Mouse (Mus musculus): ENCODE data around the gene Slc24a4. TPM values are rescaled to one million over a fixed set of nuclear protein-coding genes. Genes with fewer than 3 reads are reported as not detected.

Slc24a4 gene
- polyA plus RNA-seq (2011; ENCODE audit: insufficient read depth, insufficient read length, low read depth, missing spikeins): not detected in 2 replicates

DNA sequence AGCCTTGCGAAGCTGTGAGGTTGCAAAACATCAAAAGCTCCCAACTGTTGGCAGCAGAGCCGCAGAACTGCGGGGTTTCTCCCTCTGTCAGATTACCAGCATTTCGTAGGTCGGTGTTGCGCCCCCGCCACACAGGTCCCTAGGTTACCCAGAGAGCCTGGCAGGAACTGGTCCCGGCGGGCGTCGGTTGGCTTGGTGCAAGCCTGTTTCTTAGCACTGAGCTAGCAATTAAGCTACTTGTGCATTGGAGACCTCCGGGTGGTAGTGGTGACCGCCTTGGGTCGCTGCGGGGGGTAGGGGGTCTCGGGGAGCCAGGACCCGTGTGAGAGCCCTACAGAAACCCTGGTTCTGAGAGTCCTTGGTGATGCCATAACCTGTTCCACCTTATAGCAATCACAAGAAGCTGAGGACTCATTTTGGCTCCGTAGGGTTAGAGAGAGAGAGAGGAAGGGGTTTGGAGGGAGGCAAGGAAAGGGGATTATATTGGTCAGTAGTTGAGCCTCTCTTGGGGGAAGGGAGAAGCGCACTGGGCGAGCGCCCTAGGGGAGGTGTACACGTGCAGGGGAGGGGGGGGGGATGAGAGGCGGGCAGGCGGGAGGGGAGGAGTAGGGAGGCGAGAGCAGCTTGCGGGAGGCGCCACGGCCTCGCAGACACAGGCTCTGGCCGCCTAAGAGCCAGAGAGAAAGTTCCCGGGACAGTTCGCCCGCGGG is at the start of gene Slc24a4:
Gene Slc24a4 (plus strand): TSS at position 653 of the 710 bp plus-strand sequence.
- H3K9ac ChIP-seq (ENCODE audit: low read depth, poor library complexity, severe bottlenecking): peak within 1 kb of the TSS; percentile 37
- H3K4me3 ChIP-seq (ENCODE audit: low read depth, low read length): peak within 1 kb of the TSS; percentile 64
- H3K36me3 ChIP-seq (ENCODE audit: control insufficient read depth, insufficient read depth, low read length, poor library complexity, severe bottlenecking): no peaks in the 10 kb centered on the region
- no peaks in the 10 kb centered on the region for H3K9me3 ChIP-seq (replicated peaks; ENCODE audit: control insufficient read depth, insufficient read depth, low read length, poor library complexity, severe bottlenecking)
- H3K4me1 ChIP-seq (ENCODE audit: control insufficient read depth, insufficient read depth, low read length): no peaks in the 10 kb centered on the region
- no peak within 1 kb of the TSS for H3K27ac ChIP-seq (ENCODE audit: insufficient read depth, low read length)
- no peak for TF ChIP-seq EP300 (IDR thresholded peaks at IDR 0.05; ENCODE audit: insufficient read depth, low read depth, low read length)
- TF ChIP-seq POLR2A (IDR thresholded peaks at IDR 0.05; ENCODE audit: insufficient read depth, low read length): no peak
- no peak for TF ChIP-seq CTCF (IDR thresholded peaks at IDR 0.05; ENCODE audit: low read depth, low read length)
- peaks cover 20% of the 10 kb centered on the region for H3K27me3 ChIP-seq (ENCODE audit: control insufficient read depth, insufficient read depth, low read length, poor library complexity, severe bottlenecking)

DNA sequence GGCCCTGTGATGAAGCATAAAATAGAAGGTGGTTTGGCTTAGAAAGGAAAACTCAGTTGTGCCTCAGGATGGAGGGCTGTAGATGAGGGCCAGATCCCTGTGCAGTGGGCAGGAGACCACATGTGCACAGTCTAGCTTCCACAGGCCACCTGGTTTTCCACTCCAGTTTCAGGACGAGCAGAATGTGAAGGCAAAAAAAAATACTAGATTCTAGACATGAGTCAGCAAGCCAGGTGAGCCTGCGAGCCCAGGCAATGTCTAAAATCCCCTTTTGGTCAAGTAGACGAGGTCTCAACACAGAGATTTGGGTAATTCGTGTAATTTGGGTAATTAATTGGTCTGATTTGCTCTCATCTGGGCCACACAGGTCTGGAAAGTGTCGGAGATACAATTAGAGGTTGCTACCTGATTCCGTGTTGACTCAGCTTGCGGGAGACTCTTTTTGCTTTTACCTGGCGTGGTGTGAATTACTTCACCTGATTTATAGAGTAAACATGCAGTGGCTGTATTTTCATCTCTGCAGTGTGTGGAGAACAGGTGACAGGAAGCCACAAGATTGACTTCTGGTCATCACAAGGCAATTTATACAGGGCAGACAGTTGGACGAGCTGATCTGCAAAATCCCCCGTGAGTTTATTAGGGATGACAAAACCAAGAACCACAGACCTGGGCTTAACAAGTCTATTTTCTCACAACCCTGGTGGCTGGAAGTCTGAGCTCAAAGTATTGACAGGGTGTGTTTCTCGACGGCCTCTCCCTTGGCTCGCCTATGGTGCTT is 45.7 kb upstream of the Slc24a4 start:
- Histone ChIP-seq H3K36me3 (ENCODE audit: control insufficient read depth, insufficient read depth, low read length, poor library complexity, severe bottlenecking) (no peaks in the 10 kb centered on the region), H3K27me3 (ENCODE audit: control insufficient read depth, insufficient read depth, low read length, poor library complexity, severe bottlenecking) (no peaks in the 10 kb centered on the region), H3K27ac (ENCODE audit: insufficient read depth, low read length) (no peak overlapping the region), H3K4me1 (ENCODE audit: control insufficient read depth, insufficient read depth, low read length) (no peaks in the 10 kb centered on the region), H3K9ac (ENCODE audit: low read depth, poor library complexity, severe bottlenecking) (no peak overlapping the region), H3K4me3 (ENCODE audit: low read depth, low read length) (no peak overlapping the region), H3K9me3 (replicated peaks; ENCODE audit: control insufficient read depth, insufficient read depth, low read length, poor library complexity, severe bottlenecking) (no peaks in the 10 kb centered on the region)
- TF ChIP-seq CTCF (IDR thresholded peaks at IDR 0.05; ENCODE audit: low read depth, low read length): no peak
- no peak for TF ChIP-seq POLR2A (IDR thresholded peaks at IDR 0.05; ENCODE audit: insufficient read depth, low read length)
- no peak for TF ChIP-seq EP300 (IDR thresholded peaks at IDR 0.05; ENCODE audit: insufficient read depth, low read depth, low read length)

DNA sequence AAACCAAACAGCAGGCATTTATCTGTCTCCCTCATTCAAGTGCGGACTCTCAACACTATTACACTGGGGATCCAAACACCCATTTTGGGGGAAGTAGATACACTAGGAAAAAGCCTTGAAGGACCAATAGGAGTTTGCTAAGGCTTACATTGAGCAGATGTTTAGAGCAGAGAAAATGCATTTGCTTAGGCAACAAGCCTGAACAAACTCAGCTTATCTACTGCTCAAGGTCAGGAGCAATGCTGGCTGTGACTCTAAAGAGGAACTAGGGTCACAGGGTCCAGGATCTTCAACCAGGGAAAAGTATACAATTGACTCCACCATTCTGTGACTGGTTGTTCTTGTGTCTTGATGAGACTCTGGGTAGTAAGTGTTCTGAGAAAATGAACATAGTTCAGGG is 38.0 kb upstream of the Slc24a4 start:
- Histone ChIP-seq H3K4me3 (ENCODE audit: low read depth, low read length) (no peak overlapping the region), H3K27ac (ENCODE audit: insufficient read depth, low read length) (no peak overlapping the region), H3K36me3 (ENCODE audit: control insufficient read depth, insufficient read depth, low read length, poor library complexity, severe bottlenecking) (no peaks in the 10 kb centered on the region), H3K27me3 (ENCODE audit: control insufficient read depth, insufficient read depth, low read length, poor library complexity, severe bottlenecking) (no peaks in the 10 kb centered on the region), H3K9me3 (replicated peaks; ENCODE audit: control insufficient read depth, insufficient read depth, low read length, poor library complexity, severe bottlenecking) (no peaks in the 10 kb centered on the region), H3K4me1 (ENCODE audit: control insufficient read depth, insufficient read depth, low read length) (no peaks in the 10 kb centered on the region), H3K9ac (ENCODE audit: low read depth, poor library complexity, severe bottlenecking) (no peak overlapping the region)
- TF ChIP-seq POLR2A (IDR thresholded peaks at IDR 0.05; ENCODE audit: insufficient read depth, low read length): no peak
- TF ChIP-seq EP300 (IDR thresholded peaks at IDR 0.05; ENCODE audit: insufficient read depth, low read depth, low read length): no peak
- TF ChIP-seq CTCF (IDR thresholded peaks at IDR 0.05; ENCODE audit: low read depth, low read length): no peak

DNA sequence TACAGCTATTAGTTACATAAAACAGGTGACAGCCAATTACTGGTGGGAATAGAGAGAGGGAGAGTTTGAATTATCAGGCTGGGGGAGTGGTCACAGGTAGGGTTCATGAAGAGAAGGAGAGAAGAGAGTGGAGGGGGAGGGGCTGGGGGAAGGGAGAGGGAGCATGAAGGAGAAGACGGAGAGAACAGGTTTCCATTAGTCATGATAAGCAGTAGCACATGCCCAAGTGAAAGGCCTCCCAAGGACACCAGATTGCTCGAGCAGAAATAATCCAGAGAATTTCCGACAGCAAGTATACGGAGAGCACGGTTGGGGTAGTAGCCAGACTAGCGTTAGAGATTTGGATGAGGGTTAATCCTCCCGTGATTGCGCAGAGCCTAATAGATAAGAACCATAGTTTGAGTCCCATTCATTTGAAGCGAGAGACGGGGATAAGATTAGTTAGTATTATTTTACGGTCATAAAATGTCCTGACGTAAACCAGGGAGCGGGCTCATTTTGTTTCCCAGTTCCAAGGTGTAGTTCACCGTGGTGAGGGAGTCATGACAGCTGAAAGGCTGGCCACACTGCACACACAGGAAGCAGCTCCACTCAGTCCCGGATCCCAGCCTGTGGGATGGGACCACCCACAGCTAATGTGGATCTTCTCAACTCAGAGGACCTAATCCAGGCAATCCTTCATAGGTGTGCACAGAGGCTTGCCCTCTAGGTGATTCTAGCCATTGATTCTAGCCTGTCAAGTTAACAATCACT is 36.0 kb upstream of the Slc24a4 start:
- Histone ChIP-seq H3K4me3 (ENCODE audit: low read depth, low read length) (no peak overlapping the region), H3K27ac (ENCODE audit: insufficient read depth, low read length) (no peak overlapping the region), H3K9ac (ENCODE audit: low read depth, poor library complexity, severe bottlenecking) (no peak overlapping the region), H3K9me3 (replicated peaks; ENCODE audit: control insufficient read depth, insufficient read depth, low read length, poor library complexity, severe bottlenecking) (no peaks in the 10 kb centered on the region), H3K4me1 (ENCODE audit: control insufficient read depth, insufficient read depth, low read length) (no peaks in the 10 kb centered on the region), H3K36me3 (ENCODE audit: control insufficient read depth, insufficient read depth, low read length, poor library complexity, severe bottlenecking) (no peaks in the 10 kb centered on the region), H3K27me3 (ENCODE audit: control insufficient read depth, insufficient read depth, low read length, poor library complexity, severe bottlenecking) (no peaks in the 10 kb centered on the region; the same call in 1 of the 2 replicates)
- TF ChIP-seq CTCF (IDR thresholded peaks at IDR 0.05; ENCODE audit: low read depth, low read length) (no peak), POLR2A (IDR thresholded peaks at IDR 0.05; ENCODE audit: insufficient read depth, low read length) (no peak), EP300 (IDR thresholded peaks at IDR 0.05; ENCODE audit: insufficient read depth, low read depth, low read length) (no peak)

DNA sequence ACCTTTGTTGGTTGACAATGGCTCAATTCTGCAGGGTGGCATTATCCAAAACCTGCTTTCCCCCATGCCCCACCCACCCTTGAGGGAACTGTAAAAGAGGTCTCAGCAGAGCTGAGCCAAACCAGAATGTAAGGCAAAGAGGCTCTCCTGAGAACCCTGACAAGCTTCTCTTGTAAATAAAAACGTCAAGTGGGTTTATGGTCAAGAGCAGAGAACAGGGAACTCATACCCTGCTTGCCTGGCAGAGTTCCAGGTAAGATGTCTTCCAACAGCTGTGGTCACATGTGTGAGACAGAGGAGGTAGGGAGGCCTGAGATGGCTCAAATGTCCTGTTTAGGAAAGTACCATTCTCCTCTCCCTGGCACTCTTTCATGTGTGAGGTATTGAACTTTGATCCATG is 22.5 kb upstream of the Slc24a4 start:
- Histone ChIP-seq H3K9ac (ENCODE audit: low read depth, poor library complexity, severe bottlenecking) (no peak overlapping the region), H3K9me3 (replicated peaks; ENCODE audit: control insufficient read depth, insufficient read depth, low read length, poor library complexity, severe bottlenecking) (no peaks in the 10 kb centered on the region), H3K36me3 (ENCODE audit: control insufficient read depth, insufficient read depth, low read length, poor library complexity, severe bottlenecking) (no peaks in the 10 kb centered on the region), H3K27me3 (ENCODE audit: control insufficient read depth, insufficient read depth, low read length, poor library complexity, severe bottlenecking) (no peaks in the 10 kb centered on the region), H3K27ac (ENCODE audit: insufficient read depth, low read length) (no peak overlapping the region), H3K4me1 (ENCODE audit: control insufficient read depth, insufficient read depth, low read length) (no peaks in the 10 kb centered on the region), H3K4me3 (ENCODE audit: low read depth, low read length) (no peak overlapping the region)
- TF ChIP-seq EP300 (IDR thresholded peaks at IDR 0.05; ENCODE audit: insufficient read depth, low read depth, low read length): no peak
- TF ChIP-seq CTCF (IDR thresholded peaks at IDR 0.05; ENCODE audit: low read depth, low read length): no peak
- no peak for TF ChIP-seq POLR2A (IDR thresholded peaks at IDR 0.05; ENCODE audit: insufficient read depth, low read length)
